Mouse (Mus musculus): ENCODE results near the gene Als2cr12. TPM values are rescaled to one million over a fixed set of nuclear protein-coding genes. Genes with fewer than 3 reads are reported as not detected.
"Not testable (repeated sequence)": the region's sequence is repeated elsewhere in the genome, so short reads cannot be mapped to it uniquely, and the experiment has no call there.

The Als2cr12 gene
- polyA plus RNA-seq, 1 experiment from 2014 or later, result not detected

- Histone ChIP-seq H3K4me1 (ENCODE audit: control insufficient read depth in 2 of 2, insufficient read depth in 2 of 2, low read length in 2 of 2) (peaks cover 2 to 14% of the 10 kb centered on the region in 2 experiments; a peak in 3 of 4 replicates), H3K27me3 (ENCODE audit: control insufficient read depth, insufficient read depth, low read length) (no peaks in the 10 kb centered on the region), H3K36me3 (ENCODE audit: control insufficient read depth, insufficient read depth, low read length) (peaks cover 32% of the 10 kb centered on the region), H3K9me3 (ENCODE audit: control insufficient read depth, low read length) (no peaks in the 10 kb centered on the region), H3K4me2 (ENCODE audit: low read length) (peak overlapping the region; percentile 85), H3K27ac (replicated peaks in 1 of 2; ENCODE audit: control insufficient read depth in 1 of 2, insufficient read depth in 1 of 2, low read depth in 2 of 2, low read length in 2 of 2) (peak overlapping the region; percentile 99 to 100), H3K9ac (ENCODE audit: low read length) (peak overlapping the region; percentile 95), H3K4me3 (ENCODE audit: control insufficient read depth in 1 of 2, insufficient read depth in 1 of 2, low read depth in 1 of 2, low read length in 2 of 2) (peak overlapping the region; percentile 74 to 88)
- WGBS, result 12% methylated on average over 17 of the region's 17 CpGs
- ATAC-seq (ENCODE audit: insufficient number of reproducible peaks, insufficient read depth, low FRiP score, low read depth), result peak; percentile 71
Observed at GRCm38 (mm10) chr1:58712076-58713061, 16.6 kb upstream of the Als2cr12 start.

DNA sequence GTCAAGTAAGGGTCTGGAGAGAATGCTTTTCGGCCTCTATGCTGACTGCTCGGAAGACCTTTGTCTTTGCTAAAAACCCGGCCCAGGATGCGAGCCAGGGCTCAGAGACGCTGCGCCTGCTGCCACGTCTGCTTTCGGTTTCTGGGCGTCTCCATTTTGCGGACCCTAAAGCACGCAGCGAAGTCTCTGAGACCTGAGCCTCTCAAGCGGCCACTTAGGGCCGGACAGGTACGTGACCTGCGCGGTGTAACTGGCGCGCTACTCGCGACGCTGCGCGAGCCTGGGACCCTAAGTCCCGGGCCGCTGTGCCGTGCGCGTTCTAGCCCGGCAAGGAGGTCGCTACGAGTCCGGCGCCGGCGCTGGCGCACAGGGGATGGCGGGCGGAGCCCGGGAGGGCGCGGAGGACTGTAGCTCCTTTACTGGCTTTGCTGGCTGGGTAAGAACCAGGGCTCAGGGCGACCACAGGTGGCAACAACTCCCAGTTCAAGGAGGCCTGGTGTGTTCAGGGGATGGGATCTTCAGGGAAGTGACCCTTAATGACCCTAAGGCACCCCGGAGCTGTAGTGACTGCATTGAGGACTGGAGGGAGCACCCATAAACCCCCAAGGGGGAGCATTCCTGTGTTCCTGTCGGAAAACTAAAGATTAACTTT, 15.7 kb upstream of the Als2cr12 start, which contains the start of gene Cflar:
TSS of gene Cflar (plus strand) at position 144 of the 652 bp plus-strand sequence.
- H3K4me2 ChIP-seq (ENCODE audit: low read length), result peak within 1 kb of the TSS; percentile 85
- peak within 1 kb of the TSS; percentile 74 to 88 for H3K4me3 ChIP-seq (ENCODE audit: control insufficient read depth in 1 of 2, insufficient read depth in 1 of 2, low read depth in 1 of 2, low read length in 2 of 2)
- peaks cover 26% of the 10 kb centered on the region for H3K36me3 ChIP-seq (ENCODE audit: control insufficient read depth, insufficient read depth, low read length)
- peak within 1 kb of the TSS; percentile 95 for H3K9ac ChIP-seq (ENCODE audit: low read length)
- peaks cover 2 to 14% of the 10 kb centered on the region in 2 experiments; a peak in 2 of 4 replicates for H3K4me1 ChIP-seq (ENCODE audit: control insufficient read depth in 2 of 2, insufficient read depth in 2 of 2, low read length in 2 of 2)
- ATAC-seq (ENCODE audit: insufficient number of reproducible peaks, insufficient read depth, low FRiP score, low read depth), result peak; percentile 36
- no peaks in the 10 kb centered on the region for H3K9me3 ChIP-seq (ENCODE audit: control insufficient read depth, low read length)
- under 1% methylated on average over 44 of the region's 45 CpGs for WGBS
- H3K27me3 ChIP-seq (ENCODE audit: control insufficient read depth, insufficient read depth, low read length), result no peaks in the 10 kb centered on the region
- peak within 1 kb of the TSS; percentile 99 to 100 for H3K27ac ChIP-seq (replicated peaks in 1 of 2; ENCODE audit: control insufficient read depth in 1 of 2, insufficient read depth in 1 of 2, low read depth in 2 of 2, low read length in 2 of 2)

DNA sequence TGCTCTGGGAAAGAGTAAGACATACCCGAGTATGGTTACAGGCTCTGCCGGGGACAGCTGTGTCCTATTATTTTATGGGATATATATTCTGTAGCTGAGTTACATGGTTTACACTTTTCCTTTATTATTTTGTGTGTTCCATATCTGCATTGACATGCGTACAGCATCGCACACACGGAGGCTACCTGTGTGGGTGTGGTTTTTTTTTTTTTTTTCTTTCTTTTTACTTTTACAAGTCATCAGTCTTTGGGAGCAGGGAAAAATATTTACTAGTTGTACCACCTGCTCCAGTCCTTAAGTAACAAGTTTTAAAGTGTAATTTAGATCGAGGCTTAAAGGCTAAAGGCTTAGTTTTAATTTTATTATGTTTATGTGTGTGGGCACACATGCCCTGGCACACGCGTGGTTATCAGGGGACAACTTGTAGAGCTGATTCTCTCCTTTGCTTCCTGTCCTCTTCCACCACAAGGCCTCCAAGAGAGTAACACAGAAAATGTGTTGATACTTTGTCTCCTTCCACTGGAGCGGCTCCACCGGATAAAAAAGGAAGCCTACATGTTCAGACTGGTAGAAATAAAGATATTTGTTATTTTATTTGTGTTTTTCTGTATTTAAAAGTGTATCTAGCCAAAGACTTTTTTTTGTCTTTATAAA, 15.0 kb upstream of the Als2cr12 start:
- ATAC-seq (ENCODE audit: insufficient number of reproducible peaks, insufficient read depth, low FRiP score, low read depth), result no peak
- H3K4me3 ChIP-seq (ENCODE audit: control insufficient read depth in 1 of 2, insufficient read depth in 1 of 2, low read depth in 1 of 2, low read length in 2 of 2), result peak overlapping the region; percentile 74 to 88
- peak overlapping the region; percentile 99 to 100 for H3K27ac ChIP-seq (replicated peaks in 1 of 2; ENCODE audit: control insufficient read depth in 1 of 2, insufficient read depth in 1 of 2, low read depth in 2 of 2, low read length in 2 of 2)
- H3K4me1 ChIP-seq (ENCODE audit: control insufficient read depth in 2 of 2, insufficient read depth in 2 of 2, low read length in 2 of 2), result peaks cover 2 to 11% of the 10 kb centered on the region in 2 experiments; a peak in 2 of 4 replicates
- H3K36me3 ChIP-seq (ENCODE audit: control insufficient read depth, insufficient read depth, low read length), result peaks cover 20% of the 10 kb centered on the region
- WGBS, result 48% methylated on average over 10 of the region's 10 CpGs
- no peaks in the 10 kb centered on the region for H3K27me3 ChIP-seq (ENCODE audit: control insufficient read depth, insufficient read depth, low read length)
- H3K9ac ChIP-seq (ENCODE audit: low read length), result peak overlapping the region; percentile 95
- peak overlapping the region; percentile 85 for H3K4me2 ChIP-seq (ENCODE audit: low read length)
- no peaks in the 10 kb centered on the region for H3K9me3 ChIP-seq (ENCODE audit: control insufficient read depth, low read length)

DNA sequence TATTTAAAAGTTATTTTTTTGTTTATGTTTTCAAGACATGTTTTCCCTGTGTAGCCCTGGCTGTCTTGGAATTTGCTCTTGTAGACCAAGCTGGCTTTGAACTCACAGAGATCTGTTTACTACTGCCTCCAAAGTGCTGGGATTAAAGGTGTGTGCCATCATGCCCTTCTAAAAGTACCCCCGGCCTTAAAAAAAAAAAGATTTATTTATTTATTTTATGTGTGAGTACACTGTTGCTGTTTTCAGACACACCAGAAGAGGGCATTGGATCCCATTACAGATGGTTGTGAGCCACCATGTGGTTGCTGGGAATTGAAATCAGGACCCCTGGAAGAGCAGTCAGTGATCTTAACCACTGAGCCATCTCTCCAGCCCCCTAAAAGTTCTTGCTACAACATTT, 14.3 kb upstream of the Als2cr12 start:
- H3K9me3 ChIP-seq (ENCODE audit: control insufficient read depth, low read length); ATAC-seq (ENCODE audit: insufficient number of reproducible peaks, insufficient read depth, low FRiP score, low read depth); H3K9ac ChIP-seq (ENCODE audit: low read length); H3K4me2 ChIP-seq (ENCODE audit: low read length); H3K4me3 ChIP-seq (ENCODE audit: control insufficient read depth in 1 of 2, insufficient read depth in 1 of 2, low read depth in 1 of 2, low read length in 2 of 2); H3K27ac ChIP-seq (replicated peaks in 1 of 2; ENCODE audit: control insufficient read depth in 1 of 2, insufficient read depth in 1 of 2, low read depth in 2 of 2, low read length in 2 of 2); H3K27me3 ChIP-seq (ENCODE audit: control insufficient read depth, insufficient read depth, low read length): not testable (repeated sequence)
- peaks cover 12% of the 10 kb centered on the region for H3K36me3 ChIP-seq (ENCODE audit: control insufficient read depth, insufficient read depth, low read length)
- peaks cover 1 to 10% of the 10 kb centered on the region in 2 experiments; a peak in 2 of 4 replicates for H3K4me1 ChIP-seq (ENCODE audit: control insufficient read depth in 2 of 2, insufficient read depth in 2 of 2, low read length in 2 of 2)
- WGBS, result 100% methylated on average over 1 of the region's 1 CpGs

- H3K9ac ChIP-seq (ENCODE audit: low read length); ATAC-seq (ENCODE audit: insufficient number of reproducible peaks, insufficient read depth, low FRiP score, low read depth); H3K4me2 ChIP-seq (ENCODE audit: low read length); H3K4me1 ChIP-seq (ENCODE audit: control insufficient read depth in 2 of 2, insufficient read depth in 2 of 2, low read length in 2 of 2); H3K36me3 ChIP-seq (ENCODE audit: control insufficient read depth, insufficient read depth, low read length); H3K9me3 ChIP-seq (ENCODE audit: control insufficient read depth, low read length); H3K4me3 ChIP-seq (ENCODE audit: control insufficient read depth in 1 of 2, insufficient read depth in 1 of 2, low read depth in 1 of 2, low read length in 2 of 2); H3K27me3 ChIP-seq (ENCODE audit: control insufficient read depth, insufficient read depth, low read length); H3K27ac ChIP-seq (replicated peaks in 1 of 2; ENCODE audit: control insufficient read depth in 1 of 2, insufficient read depth in 1 of 2, low read depth in 2 of 2, low read length in 2 of 2): not testable (repeated sequence)
- 49% methylated on average over 4 of the region's 5 CpGs for WGBS
Observed at GRCm38 (mm10) chr1:58700580-58701162, 4.9 kb upstream of the Als2cr12 start.

GRCm38 (mm10) chr1:58699988-58700387, 4.2 kb upstream of the Als2cr12 start:
- Histone ChIP-seq H3K9me3 (ENCODE audit: control insufficient read depth, low read length) (no peaks in the 10 kb centered on the region), H3K4me3 (ENCODE audit: control insufficient read depth in 1 of 2, insufficient read depth in 1 of 2, low read depth in 1 of 2, low read length in 2 of 2) (no peak overlapping the region), H3K27ac (replicated peaks in 1 of 2; ENCODE audit: control insufficient read depth in 1 of 2, insufficient read depth in 1 of 2, low read depth in 2 of 2, low read length in 2 of 2) (no peak overlapping the region), H3K4me1 (ENCODE audit: control insufficient read depth in 2 of 2, insufficient read depth in 2 of 2, low read length in 2 of 2) (no peaks in the 10 kb centered on the region), H3K36me3 (ENCODE audit: control insufficient read depth, insufficient read depth, low read length) (no peaks in the 10 kb centered on the region), H3K9ac (ENCODE audit: low read length) (no peak overlapping the region), H3K4me2 (ENCODE audit: low read length) (no peak overlapping the region), H3K27me3 (ENCODE audit: control insufficient read depth, insufficient read depth, low read length) (no peaks in the 10 kb centered on the region)
- 36% methylated on average over 3 of the region's 3 CpGs for WGBS
- ATAC-seq (ENCODE audit: insufficient number of reproducible peaks, insufficient read depth, low FRiP score, low read depth), result no peak

DNA sequence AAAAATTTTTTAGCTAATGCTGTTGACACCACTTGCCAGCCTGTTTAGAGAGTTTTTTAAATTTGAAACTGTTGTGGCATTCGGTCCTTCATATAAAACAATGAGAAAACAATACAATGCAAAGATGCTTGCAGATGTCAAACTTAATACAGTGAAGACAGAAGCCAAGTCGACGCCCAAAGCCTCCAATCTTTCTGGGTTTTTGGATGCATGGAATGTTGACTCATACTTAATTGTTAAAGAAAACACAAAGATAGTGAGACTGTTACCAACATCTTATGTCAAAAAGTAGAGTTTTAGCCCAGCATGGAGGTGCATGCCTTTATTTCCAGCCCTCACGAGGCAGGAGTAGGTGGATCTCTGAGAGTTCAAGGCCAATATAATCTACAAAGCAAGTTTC, 3.0 kb upstream of the Als2cr12 start:
- no peak overlapping the region for H3K4me3 ChIP-seq (ENCODE audit: control insufficient read depth in 1 of 2, insufficient read depth in 1 of 2, low read depth in 1 of 2, low read length in 2 of 2)
- H3K27me3 ChIP-seq (ENCODE audit: control insufficient read depth, insufficient read depth, low read length), result no peaks in the 10 kb centered on the region
- WGBS, result 82% methylated on average over 4 of the region's 4 CpGs
- no peaks in the 10 kb centered on the region for H3K4me1 ChIP-seq (ENCODE audit: control insufficient read depth in 2 of 2, insufficient read depth in 2 of 2, low read length in 2 of 2)
- H3K9me3 ChIP-seq (ENCODE audit: control insufficient read depth, low read length), result no peaks in the 10 kb centered on the region
- no peak overlapping the region for H3K9ac ChIP-seq (ENCODE audit: low read length)
- no peak overlapping the region for H3K4me2 ChIP-seq (ENCODE audit: low read length)
- H3K27ac ChIP-seq (replicated peaks in 1 of 2; ENCODE audit: control insufficient read depth in 1 of 2, insufficient read depth in 1 of 2, low read depth in 2 of 2, low read length in 2 of 2), result no peak overlapping the region
- no peak for ATAC-seq (ENCODE audit: insufficient number of reproducible peaks, insufficient read depth, low FRiP score, low read depth)
- H3K36me3 ChIP-seq (ENCODE audit: control insufficient read depth, insufficient read depth, low read length), result no peaks in the 10 kb centered on the region
